Mouse (Mus musculus) inflammation-experienced regulatory T-cells, adult 6 months (primary cell): ENCODE data around the gene Ptgr2. TPM values are rescaled to one million over a fixed set of nuclear protein-coding genes. Genes with fewer than 3 reads are reported as not detected.
"Not testable (repeated sequence)": the region's sequence is repeated elsewhere in the genome, so short reads cannot be mapped to it uniquely, and the experiment has no call there.

Source experiments
- ATAC-seq: one replicate; pipeline ENCODE4 v1.8.0; 2017
- polyA plus RNA-seq, 3 experiments: library from polyadenylated mRNA; unstranded; fragments of 100-300 nt; shearing (Covaris generic); gene quantifications; one replicate each; pipeline ENCODE4 v1.2.1; 2017

Ptgr2 gene
- 10 to 100 TPM; 39.1 to 48.8 (median 47.6) TPM for polyA plus RNA-seq

DNA sequence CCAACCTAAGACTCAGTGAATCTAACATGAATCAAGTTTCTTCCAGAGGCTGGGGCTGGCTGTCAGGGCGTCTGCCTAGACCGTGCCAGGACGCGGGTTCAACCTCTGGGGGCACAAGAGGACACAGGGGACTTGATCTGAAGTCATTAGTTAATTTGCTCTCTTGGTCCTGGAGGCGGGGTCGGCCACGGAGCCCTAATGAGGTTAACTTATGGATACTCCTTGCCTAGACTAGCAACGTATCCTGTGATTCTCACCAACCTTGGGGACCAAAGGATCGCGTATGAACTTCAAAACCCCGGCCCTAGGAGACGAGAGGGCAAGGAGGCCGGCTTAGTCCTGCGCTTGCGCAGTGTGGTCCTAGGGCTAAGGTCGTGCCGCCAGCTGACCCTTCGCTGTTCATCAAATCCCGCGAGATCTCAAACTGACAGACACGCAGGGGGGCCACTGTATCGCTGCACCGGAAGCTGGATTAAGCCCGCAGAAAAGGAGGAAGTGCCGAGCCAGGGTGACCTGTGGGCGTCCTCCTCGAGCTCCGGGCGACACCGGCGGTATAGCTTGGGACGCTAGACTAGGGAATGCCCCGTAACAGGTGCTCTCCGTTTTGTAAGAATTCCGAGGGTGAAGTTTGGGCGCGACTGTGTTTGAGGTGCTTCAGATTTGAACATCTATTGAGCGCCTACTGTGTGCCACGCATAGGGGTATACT, at the start of gene Ptgr2:
Gene Ptgr2 (plus strand): TSS at position 348 of the 708 bp plus-strand sequence.
- peak; percentile 94 for ATAC-seq

DNA sequence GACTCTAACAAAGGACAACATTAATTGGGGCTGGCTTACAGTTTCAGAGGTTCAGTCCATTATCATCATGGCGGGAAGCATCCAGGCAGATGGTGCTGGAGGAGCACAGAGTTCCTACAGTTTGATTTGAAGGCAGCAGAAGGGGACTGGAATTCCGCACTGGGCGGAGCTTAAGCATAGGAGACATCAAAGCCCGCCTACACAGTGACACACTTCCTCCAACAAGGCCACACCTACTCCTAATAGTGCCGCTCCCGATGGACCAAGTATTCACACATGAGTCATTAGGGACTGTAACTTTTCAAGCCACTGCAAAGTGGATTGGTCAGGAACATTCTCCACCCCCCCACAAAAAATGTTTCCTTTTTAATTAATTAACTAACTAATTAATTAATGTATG, 49.5 kb upstream of the Ptgr2 start:
- ATAC-seq: no peak

DNA sequence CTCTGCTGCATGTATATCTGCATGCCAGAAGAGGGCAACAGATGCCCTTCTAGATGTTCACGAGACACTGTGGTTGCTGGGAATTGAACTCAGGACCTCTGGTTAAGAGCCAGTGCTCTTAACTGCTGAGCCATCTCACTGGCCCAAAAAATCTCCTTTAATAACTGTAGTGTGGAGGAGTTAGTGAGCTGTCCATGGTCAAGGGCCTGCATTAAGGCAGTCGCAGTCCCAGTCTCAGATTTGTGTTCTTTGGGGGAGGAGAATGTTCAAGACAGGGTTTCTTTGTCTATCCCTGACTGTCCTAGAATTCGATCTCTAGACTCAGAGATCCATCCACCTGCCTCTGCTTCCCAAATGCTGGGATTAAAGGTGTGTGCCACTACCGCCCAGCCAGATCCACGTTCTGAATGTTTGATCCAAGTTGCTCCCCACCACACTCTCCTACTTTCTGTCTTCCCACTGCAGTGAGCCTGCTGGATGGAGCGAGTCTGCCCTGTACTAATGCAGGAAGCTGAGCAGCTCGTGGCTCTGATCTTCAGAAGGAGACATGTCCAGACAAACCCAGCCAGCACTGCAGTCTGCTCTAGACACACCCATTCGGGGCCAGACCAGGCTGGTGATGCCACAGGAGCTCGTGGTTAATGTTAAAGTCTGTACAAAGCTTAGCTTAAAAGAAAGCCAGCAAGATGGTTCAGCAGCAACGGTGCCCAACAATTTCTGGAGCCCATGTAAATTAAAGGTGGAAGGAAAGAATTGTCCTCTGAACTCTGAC, 48.9 kb upstream of the Ptgr2 start:
- no peak for ATAC-seq

DNA sequence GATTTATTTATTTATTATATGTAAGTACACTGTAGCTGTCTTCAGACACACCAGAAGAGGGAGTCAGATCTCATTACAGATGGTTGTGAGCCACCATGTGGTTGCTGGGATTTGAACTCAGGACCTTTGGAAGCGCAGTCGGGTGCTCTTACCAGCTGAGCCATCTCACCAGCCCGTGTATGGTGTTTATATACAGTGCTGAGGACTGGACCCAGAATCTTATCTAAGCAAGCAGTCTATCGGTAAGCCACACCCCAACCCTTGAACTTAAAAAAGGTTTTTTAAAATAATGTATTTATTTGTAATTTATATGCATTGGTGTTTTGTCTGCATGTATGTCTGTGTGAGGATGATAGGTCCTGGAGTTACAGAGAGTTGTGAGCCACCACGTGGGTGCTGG, 48.0 kb upstream of the Ptgr2 start:
- not testable (repeated sequence) for ATAC-seq

DNA sequence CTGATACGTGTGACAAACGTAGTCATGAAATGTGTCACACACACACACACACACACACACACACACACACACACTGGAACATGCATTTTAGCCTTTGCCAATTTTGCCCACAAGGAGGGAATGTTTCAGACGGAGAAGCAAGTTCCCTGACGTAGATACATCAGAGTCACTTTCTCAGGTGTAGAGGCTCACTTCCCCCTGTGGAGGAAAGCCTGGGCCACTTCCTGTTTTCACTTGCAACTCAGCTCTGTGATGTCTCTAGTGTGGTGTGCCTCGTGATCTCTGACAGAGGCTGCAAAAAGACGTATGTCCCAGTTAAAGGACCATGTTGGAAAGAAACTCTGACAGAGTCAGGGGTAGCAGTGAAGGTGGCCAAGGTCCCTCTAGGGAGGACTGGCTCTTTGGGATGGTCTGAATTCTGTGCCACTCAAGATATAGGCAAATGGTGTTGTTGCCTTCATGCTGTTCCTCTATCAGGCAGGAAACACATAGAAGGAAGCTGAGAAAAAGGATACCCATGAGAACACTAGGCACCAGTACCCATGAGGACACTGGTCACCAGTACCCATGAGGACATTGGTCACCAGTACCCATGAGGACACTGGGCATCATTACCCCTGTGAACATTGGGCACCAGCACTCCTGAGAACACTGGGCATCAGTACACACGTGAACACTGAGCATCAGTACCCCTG, 41.8 kb upstream of the Ptgr2 start:
- ATAC-seq: peak; percentile 96

DNA sequence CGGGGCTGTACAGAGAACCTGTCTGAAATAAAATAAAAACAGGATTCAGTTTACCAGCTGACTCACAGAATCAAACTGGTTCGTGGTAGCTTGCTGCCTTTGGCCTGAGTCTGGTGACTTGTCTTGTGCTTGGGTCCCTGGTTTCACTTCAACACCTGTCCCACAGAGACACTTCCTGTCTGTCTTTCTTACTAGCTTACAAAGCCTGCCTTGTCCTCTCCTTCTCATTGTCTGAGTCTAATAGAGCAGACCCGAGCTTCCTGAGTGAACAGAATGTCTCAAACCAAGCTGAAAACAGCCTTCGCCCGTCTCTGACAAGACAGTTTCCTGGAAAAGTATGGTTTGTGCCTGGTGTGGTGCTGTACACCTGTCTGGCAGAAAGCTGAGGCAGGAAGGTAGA, 39.3 kb upstream of the Ptgr2 start:
- ATAC-seq: peak; percentile 57

DNA sequence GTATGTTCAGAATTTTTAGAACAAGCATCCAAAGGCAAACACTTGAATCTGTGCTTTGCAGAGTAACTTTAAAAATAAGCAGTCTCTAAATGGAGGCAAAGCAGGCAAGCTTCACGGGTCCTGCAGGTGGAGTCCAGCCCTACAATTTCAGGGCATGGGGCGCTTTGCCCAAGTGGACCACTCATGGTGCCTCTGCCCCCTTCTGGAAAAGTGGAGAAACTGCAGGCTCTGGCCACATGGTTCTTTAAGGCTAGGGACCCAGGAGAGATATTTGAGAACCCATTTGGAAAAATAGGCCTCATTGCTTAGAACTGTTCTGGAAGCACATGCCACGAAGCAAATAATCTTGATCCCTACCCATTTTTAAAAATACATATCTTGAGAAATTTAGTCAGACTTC, 35.8 kb upstream of the Ptgr2 start:
- ATAC-seq: no peak

DNA sequence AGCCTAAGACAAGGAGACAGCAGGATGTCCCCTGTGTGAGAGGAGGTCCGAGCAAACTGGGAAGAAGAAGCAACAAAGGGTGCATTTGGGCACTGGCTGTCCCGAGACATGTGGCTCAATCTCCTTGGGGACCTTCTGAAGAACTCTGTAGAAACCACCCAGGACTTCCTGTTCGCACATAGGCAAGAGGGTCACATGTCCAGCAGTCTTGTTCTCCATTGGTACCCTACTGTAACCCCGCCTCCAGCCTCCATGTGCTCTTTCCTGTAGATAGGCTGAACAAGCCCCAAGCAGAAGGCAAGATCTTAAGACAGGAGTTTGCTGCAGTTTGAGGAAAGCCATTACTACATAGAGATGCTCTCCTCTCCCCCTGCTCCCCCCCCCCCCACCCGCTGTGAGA, 32.2 kb upstream of the Ptgr2 start:
- no peak for ATAC-seq

DNA sequence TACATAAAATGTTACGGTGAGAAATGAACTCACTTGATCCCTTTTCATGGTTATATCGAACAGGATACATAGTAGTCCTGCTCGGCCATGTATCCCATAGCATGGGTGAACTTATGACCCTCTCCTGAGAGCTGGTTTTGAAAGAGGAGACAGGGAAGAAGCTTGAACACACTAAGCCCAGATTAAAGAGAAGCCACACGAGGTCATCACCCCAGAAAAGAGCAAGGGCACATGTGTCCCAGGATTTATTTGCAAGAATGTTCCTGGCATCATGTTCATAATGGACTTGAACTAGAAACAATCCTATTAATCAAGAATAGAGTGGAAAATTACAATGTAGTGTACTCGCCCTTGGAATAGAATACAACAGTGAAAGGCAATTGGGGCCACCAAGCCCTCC, 30.1 kb upstream of the Ptgr2 start:
- no peak for ATAC-seq

DNA sequence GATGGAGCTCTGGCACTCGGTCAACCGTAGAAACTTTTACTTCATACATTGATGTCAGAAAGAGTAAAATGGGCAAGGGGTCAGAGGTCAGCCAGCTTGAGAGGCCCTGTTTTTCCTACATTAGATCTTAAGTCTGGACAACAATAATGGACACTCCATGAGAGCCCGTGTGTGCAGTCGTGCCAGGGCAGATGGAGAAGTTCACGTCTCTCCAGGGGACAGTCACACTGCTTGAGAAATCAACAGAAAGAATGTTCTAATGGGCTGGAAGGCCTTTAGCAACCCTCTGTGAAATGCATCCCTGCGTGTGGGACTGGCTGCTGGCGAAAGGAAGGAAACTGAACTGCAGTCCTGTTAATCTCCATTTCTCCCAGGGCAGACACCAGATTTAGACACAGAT, 24.7 kb upstream of the Ptgr2 start:
- ATAC-seq: no peak

DNA sequence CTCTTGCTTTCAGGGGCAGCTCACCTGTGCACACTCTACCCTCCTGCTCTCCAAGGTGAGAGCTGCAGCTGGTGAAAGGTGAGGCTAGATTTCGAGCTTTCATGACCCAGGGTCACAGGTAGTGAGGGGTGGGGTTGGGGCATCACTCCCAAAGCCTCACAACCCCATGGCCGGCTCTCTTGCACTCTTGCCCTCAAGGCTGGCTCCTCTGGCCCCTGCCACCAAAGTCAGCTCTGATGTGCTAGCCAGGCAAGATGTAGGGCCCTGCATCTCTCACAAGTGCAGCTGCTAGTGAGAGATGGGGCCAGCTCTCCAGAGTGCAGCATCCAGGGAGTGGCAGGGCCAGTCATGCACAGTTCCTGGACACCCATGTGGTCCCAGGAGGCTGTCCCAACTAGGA, 17.8 kb upstream of the Ptgr2 start:
- ATAC-seq: no peak

DNA sequence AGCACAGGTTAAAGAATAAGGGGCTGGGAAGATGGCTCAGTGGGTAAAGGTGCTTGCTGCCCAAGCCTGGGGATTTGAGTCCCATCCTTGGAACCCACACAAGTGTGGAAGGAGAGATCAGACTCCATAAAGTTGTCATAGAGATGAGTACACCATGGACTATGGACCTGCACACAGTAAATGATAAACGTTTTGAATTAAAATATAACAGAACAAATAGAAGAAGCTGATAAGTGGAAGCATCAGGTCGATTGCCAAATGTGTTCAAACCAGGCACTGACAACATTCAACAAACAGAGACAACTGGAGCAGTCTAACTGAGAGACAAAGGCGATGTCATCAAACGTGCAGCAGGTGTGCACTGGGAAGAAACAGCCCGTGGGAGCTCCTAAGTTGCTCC, 11.7 kb upstream of the Ptgr2 start:
- ATAC-seq: no peak

DNA sequence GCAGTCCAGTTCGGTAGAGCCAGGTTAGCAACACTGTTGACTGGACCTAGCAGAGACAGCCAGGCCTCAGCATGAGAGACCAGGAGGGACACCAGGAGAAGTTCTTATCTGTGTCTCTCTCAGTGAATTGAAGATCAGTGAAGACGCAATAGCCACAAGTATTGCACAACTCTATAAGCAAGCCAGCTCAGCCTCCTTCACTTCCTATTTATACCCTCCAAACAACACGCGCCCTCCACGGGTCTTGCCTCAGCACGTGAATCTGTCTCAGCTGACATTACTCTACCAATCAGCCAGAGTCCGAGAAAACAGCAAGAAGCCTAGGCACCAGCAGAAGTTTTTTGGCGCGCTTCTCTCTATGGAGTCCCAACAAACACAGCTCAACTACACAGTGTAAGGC, 9.7 kb upstream of the Ptgr2 start:
- no peak for ATAC-seq

DNA sequence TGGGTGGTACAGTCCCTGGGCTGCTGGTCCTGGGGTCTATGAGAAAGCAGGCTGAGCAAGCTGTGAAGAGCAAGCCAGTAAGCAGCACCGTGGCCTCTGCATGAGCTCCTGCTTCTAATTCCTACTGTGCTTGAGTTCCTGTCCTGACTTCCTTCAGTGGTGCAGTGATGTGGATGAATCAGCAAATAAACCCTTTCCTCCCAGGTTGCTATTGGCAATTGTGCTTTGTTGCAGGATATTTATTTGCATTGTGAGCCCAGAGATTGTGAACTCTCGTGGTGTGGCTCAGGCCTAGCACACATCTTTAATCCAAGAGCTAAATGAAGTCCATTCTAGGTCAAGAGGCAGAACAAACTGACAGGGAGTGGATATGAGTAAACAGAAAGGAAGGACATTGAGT, 8.7 kb upstream of the Ptgr2 start:
- no peak for ATAC-seq

DNA sequence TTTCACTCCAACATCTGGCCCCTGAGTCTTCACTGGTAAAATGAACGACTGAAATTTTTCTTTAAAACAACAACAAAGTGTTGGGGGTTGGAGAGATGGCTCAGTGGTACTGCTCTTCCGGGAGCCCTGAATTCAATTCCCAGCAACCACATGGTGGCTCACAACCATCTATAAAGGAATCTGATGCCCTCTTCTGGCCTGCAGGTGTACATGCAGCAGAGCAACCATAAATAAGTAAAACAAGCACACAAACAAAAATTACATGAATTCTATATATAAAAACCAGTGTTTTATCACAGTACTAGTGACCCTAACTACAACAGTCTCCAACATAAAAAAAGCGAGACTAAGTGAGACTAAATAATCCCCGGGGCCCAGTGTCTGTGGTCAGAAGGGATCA, 8.2 kb upstream of the Ptgr2 start:
- ATAC-seq: no peak

DNA sequence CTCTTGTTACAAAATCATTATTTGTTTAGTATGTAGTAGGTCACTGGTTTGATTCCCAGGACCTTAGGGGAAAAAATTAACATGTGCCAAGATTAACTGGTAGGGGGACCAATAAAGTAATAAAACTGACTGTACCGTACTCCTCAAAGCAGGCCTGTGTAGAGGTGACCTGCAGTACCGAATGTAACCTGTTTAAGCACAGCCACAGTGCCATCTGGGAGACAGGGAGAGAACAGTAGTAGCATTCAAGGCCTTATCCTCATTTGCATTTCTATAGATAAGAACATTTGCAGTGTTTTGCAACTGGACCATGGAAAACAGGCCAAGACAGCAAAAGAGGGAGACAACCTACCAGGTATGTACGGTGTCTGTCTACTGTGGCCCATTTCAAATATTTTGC, 7.2 kb upstream of the Ptgr2 start:
- no peak for ATAC-seq

DNA sequence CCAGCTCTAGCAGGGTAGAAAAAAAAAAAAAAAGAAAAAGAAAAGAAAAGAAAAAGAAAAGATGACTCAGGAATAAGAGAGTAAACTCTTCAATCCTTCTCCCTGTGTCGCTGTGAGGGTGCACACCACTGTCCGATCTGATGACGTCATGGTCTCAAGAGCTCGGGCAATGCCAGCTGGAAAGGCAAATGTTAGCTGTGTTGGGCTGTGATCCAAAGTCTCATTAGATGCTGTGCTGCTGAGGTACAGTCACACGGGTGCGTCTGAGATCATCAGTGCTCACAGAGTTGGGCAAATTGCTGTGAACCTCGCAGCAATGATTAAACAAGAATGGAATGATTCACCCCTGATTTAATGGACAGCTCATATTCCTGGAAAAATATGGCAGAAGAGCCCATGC, 6.1 kb upstream of the Ptgr2 start:
- ATAC-seq: no peak

DNA sequence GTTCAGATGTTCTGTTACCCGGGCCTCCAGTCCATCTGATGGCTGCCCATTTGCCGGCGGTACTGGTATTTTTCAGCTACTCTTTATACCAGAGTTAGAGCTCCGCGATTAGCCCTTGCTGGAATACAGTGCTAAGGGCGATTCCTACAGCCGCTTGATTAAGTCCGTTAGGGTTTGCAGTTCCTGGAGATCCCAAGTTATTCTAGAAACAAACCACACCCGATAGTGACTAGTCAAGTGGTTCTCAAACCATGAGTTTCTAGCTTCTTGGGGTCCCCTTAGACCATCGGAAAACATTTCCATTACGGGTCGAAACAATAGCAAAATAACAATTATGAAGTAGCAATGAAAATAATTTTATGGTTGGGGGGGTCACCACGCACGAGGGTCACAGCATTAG, 641 bp upstream of the Ptgr2 start:
- ATAC-seq: no peak

DNA sequence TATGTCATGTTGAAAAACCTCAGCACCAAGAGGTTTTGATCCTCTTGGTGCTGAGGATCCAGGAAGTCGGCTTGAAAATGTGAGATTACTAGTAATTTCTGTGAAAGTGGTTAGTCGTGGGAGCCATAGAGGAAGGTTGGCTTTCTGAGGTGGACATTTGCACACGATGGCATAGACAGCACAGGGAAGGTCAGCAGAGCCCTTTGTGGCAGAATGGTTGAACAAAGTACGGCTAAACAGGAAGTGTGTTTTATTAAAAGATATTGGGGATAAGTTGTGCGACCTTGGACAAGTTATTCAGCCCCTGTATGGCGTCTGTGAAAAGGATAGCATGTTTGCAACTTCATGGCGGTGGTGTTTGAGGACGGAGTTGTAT, 549 bp downstream of the Ptgr2 start:
- no peak for ATAC-seq

DNA sequence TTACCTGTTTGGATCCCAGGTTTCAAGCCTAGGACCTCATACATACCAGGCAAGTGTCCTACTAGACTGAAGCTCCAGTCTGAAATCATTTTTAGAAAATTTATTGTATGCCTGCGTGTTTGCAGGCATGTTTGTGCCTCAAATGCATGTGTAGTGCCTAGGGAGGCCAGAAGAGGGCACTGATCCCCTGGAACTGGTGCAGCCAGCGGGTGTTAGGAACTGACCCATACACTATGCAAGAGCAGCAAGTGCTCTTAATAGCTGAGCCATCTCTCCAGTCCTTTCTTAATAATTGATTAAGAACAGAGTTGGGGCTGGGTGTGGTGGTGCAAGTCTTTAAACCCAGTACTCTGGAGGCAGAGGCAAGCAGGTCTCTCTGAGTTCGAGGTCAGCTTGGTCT, 3.4 kb downstream of the Ptgr2 start:
- ATAC-seq: no peak

DNA sequence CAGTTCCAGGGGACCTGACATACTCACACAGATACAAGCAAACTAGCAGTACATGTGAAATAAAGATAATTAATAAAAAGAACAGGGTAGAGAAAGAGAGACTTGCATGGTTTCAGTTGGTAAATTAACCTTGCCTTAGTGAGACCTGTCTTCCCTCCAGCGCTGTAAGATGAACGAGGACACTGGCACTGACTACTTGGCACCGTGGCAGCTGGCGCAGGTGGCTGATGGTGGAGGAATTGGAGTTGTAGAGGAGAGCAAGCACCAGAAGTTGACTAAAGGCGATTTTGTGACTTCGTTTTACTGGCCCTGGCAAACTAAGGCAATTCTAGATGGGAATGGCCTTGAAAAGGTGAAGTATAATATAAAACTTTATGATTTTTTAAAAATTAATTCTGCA, 12.8 kb downstream of the Ptgr2 start:
- no peak for ATAC-seq

DNA sequence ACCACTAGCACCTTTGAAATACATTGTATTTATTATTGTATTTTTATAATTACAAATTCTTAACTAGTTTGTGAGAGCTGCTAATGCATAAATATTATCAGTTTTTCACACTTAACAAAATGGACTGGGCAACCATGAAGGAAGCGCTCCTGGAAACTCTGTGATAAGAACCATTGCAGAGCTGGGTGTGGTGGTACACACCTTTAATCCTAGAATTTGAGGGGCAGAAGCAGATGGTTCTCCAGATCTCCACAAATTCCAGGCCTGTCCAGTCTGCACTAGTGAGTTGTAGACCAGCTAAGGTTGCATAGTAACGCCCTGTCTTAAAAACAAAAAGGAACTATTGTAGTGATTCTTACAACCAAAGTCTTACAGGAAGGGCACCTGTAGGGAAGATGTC, 14.2 kb downstream of the Ptgr2 start:
- ATAC-seq: no peak

DNA sequence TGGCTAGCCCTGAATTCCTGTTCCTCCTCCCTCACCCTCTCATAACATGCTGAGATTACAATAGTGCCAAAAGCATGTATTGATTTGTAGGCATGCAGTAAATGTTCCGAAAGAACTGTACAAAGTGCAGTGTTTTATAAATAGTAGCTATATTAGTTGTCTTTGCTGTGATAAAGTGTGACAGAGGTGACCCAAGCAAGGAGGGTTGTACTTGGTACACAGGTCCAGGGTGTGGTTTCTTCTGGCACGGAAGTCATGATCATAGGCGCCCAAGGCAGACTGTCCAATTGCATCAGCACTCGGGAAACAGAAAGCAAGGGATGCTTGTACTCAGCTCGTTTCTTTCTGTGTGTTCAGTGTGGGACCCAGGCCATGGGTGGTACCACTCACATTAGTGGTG, 19.1 kb downstream of the Ptgr2 start:
- ATAC-seq: no peak

DNA sequence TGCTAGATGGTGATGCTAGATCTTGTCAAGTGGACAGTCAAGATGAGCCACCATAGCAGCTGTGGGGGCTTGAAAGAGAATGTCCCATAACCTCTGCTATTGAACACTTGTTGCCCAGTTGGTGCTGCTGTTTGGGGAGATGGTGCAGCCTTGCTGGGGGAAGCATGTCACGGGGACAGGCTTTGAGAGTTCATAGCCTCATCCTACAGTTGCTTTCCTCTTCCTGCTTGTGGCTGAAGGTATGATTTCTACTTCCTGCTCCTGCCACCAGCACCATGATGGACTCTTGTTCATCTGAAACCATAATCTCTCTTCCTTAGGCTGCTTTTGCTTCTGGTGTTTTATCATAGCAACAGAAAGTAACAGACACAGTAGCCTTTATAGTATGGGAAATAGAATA, 19.5 kb downstream of the Ptgr2 start:
- no peak for ATAC-seq
